Mouse (Mus musculus) stomach, adult 2 months (tissue): ENCODE results near the gene Rsg1. TPM values are rescaled to one million over a fixed set of nuclear protein-coding genes. Genes with fewer than 3 reads are reported as not detected.

Experiments used
- polyA plus RNA-seq: library from polyadenylated mRNA; depleted of rRNA; stranded (reverse); fragments of >200 nt; gene quantifications from 2 replicates; pipeline ENCODE4 v1.2.3, GENCODE M21; 2012; rRNA removed

The Rsg1 gene
- 0.45 and 0.58 TPM in 2 replicates for polyA plus RNA-seq

GRCm38 (mm10) chr4:141213770-141214336 lies at the start of gene Rsg1:
Rsg1 (plus strand) TSS chr4:141213956.

GRCm38 (mm10) chr4:141239388-141240125 lies 25.8 kb downstream of the Rsg1 start, which contains the start of gene Arhgef19:
Arhgef19 (plus strand) TSS chr4:141239499.

Other genes starting within 250 kb of the Rsg1 start
- 46.3 and 68.4 TPM in 2 replicates for gene Atp13a2, start 227.1 kb upstream of the Rsg1 start, polyA plus RNA-seq
- 37.7 and 48.4 TPM in 2 replicates for gene Mfap2, start 203.5 kb upstream of the Rsg1 start, polyA plus RNA-seq
- gene Crocc, start 153.4 kb upstream of the Rsg1 start, polyA plus RNA-seq, result 6.0 and 7.1 TPM in 2 replicates
- 34.3 and 51.7 TPM in 2 replicates for gene Necap2, start 135.6 kb upstream of the Rsg1 start, polyA plus RNA-seq
- gene Spata21, start 125.6 kb upstream of the Rsg1 start, polyA plus RNA-seq, result not detected in 2 replicates
- 41.1 and 49.4 TPM in 2 replicates for gene Szrd1, start 74.2 kb upstream of the Rsg1 start, polyA plus RNA-seq
- gene Fbxo42, start 66.0 kb upstream of the Rsg1 start, polyA plus RNA-seq, result 4.5 and 5.0 TPM in 2 replicates
- 16.2 and 17.3 TPM in 2 replicates for gene Arhgef19, start 25.5 kb downstream of the Rsg1 start, polyA plus RNA-seq
- 17.6 and 18.6 TPM in 2 replicates for gene Epha2, start 87.3 kb downstream of the Rsg1 start, polyA plus RNA-seq
- gene Fam131c, start 154.3 kb downstream of the Rsg1 start, polyA plus RNA-seq, result 9.8 and 15.2 TPM in 2 replicates
- gene Clcnka, start 184.8 kb downstream of the Rsg1 start, polyA plus RNA-seq, result 0.11 TPM in 1 of 2 replicates, not detected in the other
- gene Clcnkb, start 202.1 kb downstream of the Rsg1 start, polyA plus RNA-seq, result not detected in 2 replicates
- 24.8 and 33.0 TPM in 2 replicates for gene Hspb7, start 206.8 kb downstream of the Rsg1 start, polyA plus RNA-seq
- gene Srarp, start 222.1 kb downstream of the Rsg1 start, polyA plus RNA-seq, result 0.25 and 1.2 TPM in 2 replicates
- gene Zbtb17, start 230.7 kb downstream of the Rsg1 start, polyA plus RNA-seq, result 22.0 and 26.1 TPM in 2 replicates